Mouse (Mus musculus) limb, embryonic 14.5 days (tissue): Measurements from ENCODE around the gene Pkp2. TPM values are rescaled to one million over a fixed set of nuclear protein-coding genes. Genes with fewer than 3 reads are reported as not detected.
"Not testable (repeated sequence)": the region's sequence is repeated elsewhere in the genome, so short reads cannot be mapped to it uniquely, and the experiment has no call there.

ENCODE experiments used
- ATAC-seq: fragments of 200-750 bp; cut with Nextera tagmentation; 2 replicates; pipeline ENCODE4 v1.8.0; 2017; ENCODE audit warnings: low read depth, moderate number of reproducible peaks, moderate TSS enrichment; ENCODE audit not compliant: low FRiP score
- DNase-seq: peaks from one replicate; pipeline ENCODE4 v3.0.0-alpha.2; 2015; ENCODE audit warnings: low spot score
- H3K27ac ChIP-seq: fragments of 300-500 bp; sonication (generic); replicated peaks from 2 replicates; pipeline ENCODE4 v1.5.1; 2014; ENCODE audit warnings: low read depth, mild to moderate bottlenecking, low read length, moderate library complexity, mixed read lengths
- H3K27me3 ChIP-seq: fragments of 300-500 bp; sonication (generic); 2 replicates; pipeline ENCODE4 v1.6.1; 2014; ENCODE audit warnings: low read length, mixed read lengths; ENCODE audit not compliant: control insufficient read depth, insufficient read depth
- H3K36me3 ChIP-seq: fragments of 300-500 bp; sonication (generic); 2 replicates; pipeline ENCODE4 v1.6.1; 2014; ENCODE audit warnings: mild to moderate bottlenecking, low read length, moderate library complexity, mixed read lengths; ENCODE audit not compliant: control insufficient read depth, insufficient read depth
- H3K4me1 ChIP-seq: fragments of 300-500 bp; sonication (generic); 2 replicates; pipeline ENCODE4 v1.6.1; 2014; ENCODE audit warnings: antibody characterized with exemption, low read length, mixed read lengths; ENCODE audit not compliant: control insufficient read depth, insufficient read depth
- H3K4me2 ChIP-seq: fragments of 300-500 bp; sonication (generic); replicated peaks from 2 replicates; pipeline ENCODE4 v1.6.1; 2014; ENCODE audit warnings: low read depth, mild to moderate bottlenecking, low read length, moderate library complexity; ENCODE audit not compliant: severe bottlenecking
- H3K4me3 ChIP-seq: fragments of 300-500 bp; sonication (generic); replicated peaks from 2 replicates; pipeline ENCODE4 v1.5.1; 2014; ENCODE audit warnings: low read length
- H3K9ac ChIP-seq: fragments of 300-500 bp; sonication (generic); 2 replicates; pipeline ENCODE4 v1.6.1; 2014; ENCODE audit warnings: mild to moderate bottlenecking, low read depth, low read length, moderate library complexity; ENCODE audit not compliant: severe bottlenecking
- H3K9me3 ChIP-seq: fragments of 300-500 bp; sonication (generic); 2 replicates; pipeline ENCODE4 v1.6.1; 2016; ENCODE audit warnings: low read length; ENCODE audit not compliant: control insufficient read depth
- POLR2A ChIP-seq: fragments of 200-500 bp; IDR thresholded peaks from 2 replicates; pipeline ENCODE4 v1.8.0; 2012; ENCODE audit warnings: inconsistent platforms, mild to moderate bottlenecking, moderate library complexity, borderline replicate concordance; ENCODE audit not compliant: insufficient read depth, insufficient read length; ENCODE audit errors: extremely low read depth
- WGBS: fragments of 180-500 bp; shearing (Covaris S2); extraction: QIAGEN DNeasy Blood & Tissue Kit; methylation state at CpG from one replicate; pipeline ENCODE4 v1.1.7; 2014; 5-methylcytosine and 5-hydroxymethylcytosine counted together
- polyA plus RNA-seq, 2 experiments: library from polyadenylated mRNA; depleted of rRNA in 1 of 2; stranded (reverse) in 1 of 2; unstranded in 1 of 2; fragments of >200 nt; fragmentation: Nextera tagmentation in 1 of 2; extraction: Ambion mirVana in 1 of 2; gene quantifications; 2 replicates each; pipeline versions ENCODE4 v1.2.1 to v1.2.3; 2012 to 2014

The Pkp2 gene
- polyA plus RNA-seq (2012; rRNA removed) (1.2 and 1.4 TPM in 2 replicates), polyA plus RNA-seq (2014; fragmentation: Nextera tagmentation; extraction: Ambion mirVana) (1.9 and 2.9 TPM in 2 replicates)

DNA sequence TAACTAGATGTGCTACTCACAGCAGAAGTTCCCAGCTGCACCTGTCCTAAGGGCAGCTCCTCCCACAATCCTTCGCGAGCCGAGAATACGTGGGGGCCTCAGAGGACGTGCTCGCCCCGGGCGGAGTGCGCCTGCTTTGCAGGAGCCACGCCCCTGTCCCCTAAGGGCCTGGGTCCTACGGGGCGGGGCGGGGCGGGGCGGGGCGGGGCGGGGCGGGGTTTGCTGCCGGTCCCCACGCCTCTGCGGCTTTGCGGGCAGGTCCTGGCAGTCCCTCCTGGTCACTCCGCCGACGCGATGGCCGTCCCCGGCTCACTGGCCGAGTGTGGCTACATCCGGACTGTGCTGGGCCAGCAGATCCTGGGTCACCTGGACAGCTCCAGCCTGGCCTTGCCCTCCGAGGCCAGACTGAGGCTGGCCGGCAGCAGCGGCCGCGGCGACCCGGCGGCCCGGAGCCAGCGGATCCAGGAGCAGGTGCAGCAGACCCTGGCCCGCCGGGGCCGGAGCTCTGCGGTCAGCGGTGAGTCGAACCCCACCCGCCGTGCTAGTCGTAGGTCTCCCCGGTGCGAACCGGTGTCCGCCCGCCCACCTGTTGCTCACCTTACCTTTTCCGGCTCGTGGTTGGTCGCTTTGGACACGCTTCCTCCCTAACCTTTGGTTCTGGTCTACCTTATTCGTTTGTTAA, at the start of gene Pkp2:
Pkp2 (plus strand) TSS at position 240 of the 682 bp plus-strand sequence.
- TF ChIP-seq POLR2A, result no peak
- H3K9ac ChIP-seq, result peak within 1 kb of the TSS; percentile 50

GRCm38 (mm10) chr16:16197374-16197773, 15.7 kb upstream of the Pkp2 start:
- no peak overlapping the region for H3K4me2 ChIP-seq
- no peak for TF ChIP-seq POLR2A
- no peak overlapping the region for H3K9ac ChIP-seq
- no peak for ATAC-seq
- 70% methylated on average over 17 of the region's 17 CpGs for WGBS
- DNase-seq, result no peak
- no peaks in the 10 kb centered on the region for H3K36me3 ChIP-seq
- H3K4me1 ChIP-seq, result no peaks in the 10 kb centered on the region
- no peaks in the 10 kb centered on the region for H3K27me3 ChIP-seq
- H3K9me3 ChIP-seq, result no peaks in the 10 kb centered on the region
- no peak overlapping the region for H3K4me3 ChIP-seq
- no peak overlapping the region for H3K27ac ChIP-seq

More for the DNA sequence above, at the start of gene Pkp2:
- peak within 1 kb of the TSS; percentile 53 for H3K4me3 ChIP-seq
- DNase-seq (peak; percentile 41), ATAC-seq (peak; percentile 89)
- H3K27ac ChIP-seq, result no peak within 1 kb of the TSS
- peak within 1 kb of the TSS; percentile 100 for H3K4me2 ChIP-seq
- no peaks in the 10 kb centered on the region for H3K36me3 ChIP-seq
- H3K9me3 ChIP-seq, result no peaks in the 10 kb centered on the region
- H3K27me3 ChIP-seq, result peaks cover 23% of the 10 kb centered on the region
- WGBS, result 2% methylated on average over 46 of the region's 59 CpGs
- no peaks in the 10 kb centered on the region; the same call in 1 of the 2 replicates for H3K4me1 ChIP-seq

DNA sequence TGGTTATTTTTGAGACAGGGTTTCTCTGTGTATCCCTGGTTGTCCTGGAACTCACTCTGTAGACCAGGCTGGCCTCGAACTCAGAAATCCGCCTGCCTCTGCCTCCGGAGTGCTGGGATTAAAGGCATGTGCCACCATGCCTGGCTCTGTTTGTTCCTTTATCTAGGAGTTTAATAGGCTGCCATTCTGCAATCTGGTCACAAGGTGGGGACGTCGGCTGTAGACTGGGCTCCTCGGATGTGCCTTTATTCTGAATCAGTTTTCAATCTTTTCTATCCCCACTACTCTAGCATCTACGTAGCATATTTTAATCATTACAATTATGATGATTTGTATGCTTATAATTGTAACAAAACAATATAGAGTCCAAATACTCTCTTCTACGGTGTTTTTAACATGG, 11.1 kb upstream of the Pkp2 start:
- H3K27ac ChIP-seq, H3K4me3 ChIP-seq, ATAC-seq, H3K9me3 ChIP-seq, H3K36me3 ChIP-seq, H3K4me1 ChIP-seq, H3K4me2 ChIP-seq, H3K27me3 ChIP-seq, H3K9ac ChIP-seq: not testable (repeated sequence)
- DNase-seq, result peak; percentile 40
- WGBS, result 43% methylated on average over 8 of the region's 8 CpGs

DNA sequence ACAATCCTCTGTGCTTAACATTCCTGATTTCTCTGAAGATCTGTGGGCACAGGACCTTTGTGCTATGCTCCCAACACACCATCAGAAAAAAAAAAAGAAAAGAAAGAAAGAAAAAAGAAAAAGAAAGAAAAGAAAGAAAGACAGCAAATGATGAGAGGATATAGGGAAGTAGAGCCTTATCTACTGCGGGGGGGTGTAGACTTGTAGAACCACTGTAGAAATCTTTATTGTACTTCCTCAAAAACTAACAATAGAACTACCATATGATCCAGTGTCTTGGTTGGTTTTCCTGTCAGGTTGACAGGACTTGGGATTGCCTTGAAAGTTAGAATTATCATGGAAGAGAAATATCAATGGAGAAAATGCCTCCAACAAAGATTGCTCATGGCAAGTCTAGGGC, 8.5 kb upstream of the Pkp2 start:
- no peak overlapping the region for H3K4me3 ChIP-seq
- DNase-seq (no peak), ATAC-seq (no peak)
- H3K36me3 ChIP-seq, result no peaks in the 10 kb centered on the region
- no peaks in the 10 kb centered on the region for H3K27me3 ChIP-seq
- no peak overlapping the region for H3K27ac ChIP-seq
- WGBS, result 92% methylated on average over 1 of the region's 1 CpGs
- H3K9ac ChIP-seq, result no peak overlapping the region
- no peaks in the 10 kb centered on the region for H3K4me1 ChIP-seq
- TF ChIP-seq POLR2A, result no peak
- no peak overlapping the region for H3K4me2 ChIP-seq
- H3K9me3 ChIP-seq, result no peaks in the 10 kb centered on the region

GRCm38 (mm10) chr16:16212723-16213078, 417 bp upstream of the Pkp2 start:
- no peaks in the 10 kb centered on the region for H3K9me3 ChIP-seq
- H3K27ac ChIP-seq, result no peak overlapping the region
- no peak overlapping the region for H3K9ac ChIP-seq
- H3K36me3 ChIP-seq, result no peaks in the 10 kb centered on the region
- H3K4me2 ChIP-seq, result peak overlapping the region; percentile 100
- no peak for TF ChIP-seq POLR2A
- DNase-seq (no peak), ATAC-seq (no peak)
- H3K27me3 ChIP-seq, result peaks cover 23% of the 10 kb centered on the region
- WGBS, result 10% methylated on average over 7 of the region's 7 CpGs
- peak overlapping the region; percentile 53 for H3K4me3 ChIP-seq
- no peaks in the 10 kb centered on the region; the same call in 1 of the 2 replicates for H3K4me1 ChIP-seq
